Mouse (Mus musculus): Measurements from ENCODE around the gene Bicdl1. TPM values are rescaled to one million over a fixed set of nuclear protein-coding genes. Genes with fewer than 3 reads are reported as not detected.

Bicdl1 gene
- 13.7 TPM for polyA plus RNA-seq (2017; shearing (Covaris generic))

GRCm38 (mm10) chr5:115731001-115731731, at the start of gene Bicdl1:
Bicdl1 (minus strand) TSS chr5:115731621.

GRCm38 (mm10) chr5:115631505-115632357, 99.7 kb downstream of the Bicdl1 start, which contains the start of gene Rab35:
Rab35 (plus strand) TSS chr5:115631908.

Other genes with a start within 250 kb of the Bicdl1 start
- 21.8 TPM for gene Sirt4, start 246.9 kb downstream of the Bicdl1 start, polyA plus RNA-seq (2017; shearing (Covaris generic))
- gene Pxn, start 224.9 kb downstream of the Bicdl1 start, polyA plus RNA-seq (2017; shearing (Covaris generic)), result 61.9 TPM
- gene Rplp0, start 172.2 kb downstream of the Bicdl1 start, polyA plus RNA-seq (2017; shearing (Covaris generic)), result 2,224 TPM
- gene Gcn1l1, start 166.4 kb downstream of the Bicdl1 start, polyA plus RNA-seq (2017; shearing (Covaris generic)), result 56.7 TPM
- 5.3 TPM for gene Rab35, start 99.7 kb downstream of the Bicdl1 start, polyA plus RNA-seq (2017; shearing (Covaris generic))
- gene Cit, start 113.7 kb upstream of the Bicdl1 start, polyA plus RNA-seq (2017; shearing (Covaris generic)), result 6.1 TPM

Measured in activated CD4-positive, CD25-positive, alpha-beta regulatory T cell, adult 9 weeks (primary cell).